Mouse (Mus musculus) layer of hippocampus, adult 9-10 months (tissue): ENCODE data around the gene Rchy1.

Experiments used
- DNase-seq: peaks from one replicate; pipeline ENCODE4 v3.0.0; 2022; ENCODE audit warnings: low spot score

Gene Rchy1

DNA sequence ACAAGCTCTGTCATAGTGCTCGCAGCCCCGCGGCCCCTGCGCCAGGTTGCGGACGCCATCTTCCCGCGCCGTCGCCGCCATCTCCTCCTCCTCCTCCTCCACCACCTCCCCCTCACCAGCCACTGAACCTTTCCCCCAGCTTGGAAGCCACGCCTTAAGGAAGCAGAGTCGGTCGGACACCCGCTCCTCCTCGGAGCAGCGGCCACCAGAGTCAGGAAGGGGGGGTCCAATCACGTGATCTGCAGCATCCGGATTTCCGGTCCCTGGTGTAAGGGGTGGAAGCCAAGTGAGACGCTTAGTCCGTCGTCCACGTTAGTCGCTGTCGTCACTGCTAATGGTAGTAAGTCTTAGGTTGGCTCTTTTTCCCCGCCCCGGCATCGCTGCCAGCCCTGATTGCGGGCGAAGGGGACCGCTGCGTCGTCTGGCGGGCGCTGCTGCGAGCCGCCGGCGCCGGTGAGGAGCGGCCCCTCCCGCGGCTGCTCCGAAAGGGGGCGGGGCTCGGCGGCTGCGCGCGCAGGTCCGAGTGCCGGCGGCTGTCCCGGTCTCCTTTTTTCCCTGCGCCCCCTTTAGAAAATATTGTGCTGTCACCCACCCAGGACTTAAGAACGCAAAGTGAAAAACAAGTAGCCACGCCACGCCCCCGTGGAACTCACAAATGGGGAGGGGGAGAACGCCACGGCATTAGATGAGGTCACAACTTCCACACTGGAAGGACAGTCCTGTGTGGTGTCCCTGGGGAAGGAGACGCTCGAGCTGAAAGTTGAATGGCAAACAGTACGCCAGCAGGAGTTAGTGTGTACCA is at the start of gene Rchy1:
Gene Rchy1, minus strand, starts transcription at position 430 of the 802 bp plus-strand sequence.
- DNase-seq = peak; percentile 62

DNA sequence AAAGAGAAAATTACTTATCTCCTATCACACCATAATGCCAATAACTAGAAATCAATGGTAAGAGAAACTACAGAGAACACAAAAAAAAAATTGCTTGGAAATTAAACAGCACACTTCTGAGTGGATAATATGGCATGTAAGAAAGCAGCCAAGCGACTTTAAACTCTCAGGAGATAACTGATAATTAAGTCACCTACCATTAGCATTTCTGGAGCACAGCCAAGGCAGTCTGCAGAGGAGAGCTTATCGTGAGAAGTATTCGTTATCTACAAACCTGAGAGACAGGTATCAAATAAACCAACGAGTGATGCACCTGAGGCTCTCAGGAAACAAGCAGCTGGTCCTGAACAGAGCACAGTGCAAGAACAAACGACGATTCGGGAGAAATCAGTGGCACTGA is 48.9 kb upstream of the Rchy1 start:
- DNase-seq = no peak

DNA sequence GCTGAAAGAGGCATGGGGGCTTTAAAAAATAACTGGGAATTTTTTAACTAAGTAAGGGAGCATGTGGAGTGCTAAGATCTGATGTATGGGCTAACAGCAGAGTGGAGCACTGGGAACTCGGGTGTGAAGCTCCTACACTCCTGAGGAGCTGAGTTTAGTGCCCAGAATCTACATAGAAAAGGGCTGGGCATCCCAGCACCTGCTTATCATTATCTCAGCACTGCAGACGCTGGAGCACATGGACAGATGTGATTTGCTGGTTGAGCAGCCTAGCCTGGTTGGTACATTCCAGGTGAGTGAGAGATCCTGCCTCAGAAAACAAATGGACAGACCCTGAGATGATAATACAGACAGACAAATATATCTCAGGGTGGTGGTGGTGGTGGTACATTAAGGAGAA is 47.0 kb upstream of the Rchy1 start:
- DNase-seq = no peak

DNA sequence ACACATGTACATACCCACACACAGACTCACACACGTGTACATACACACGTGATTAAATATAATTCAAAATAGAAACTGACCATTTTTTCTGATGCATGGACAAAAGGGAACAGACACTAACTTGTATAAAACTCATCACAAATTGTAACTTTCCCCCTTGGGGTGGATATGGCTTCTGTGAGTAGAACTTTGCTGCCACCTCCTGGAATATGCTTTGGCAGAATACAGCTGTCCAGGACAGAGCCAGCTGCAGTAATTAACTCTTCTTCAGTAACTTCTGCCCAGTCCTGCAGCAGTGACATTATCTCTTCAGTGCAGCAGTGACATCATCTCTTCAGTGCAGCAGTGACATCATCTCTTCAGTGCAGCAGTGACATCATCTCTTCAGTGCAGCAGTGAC is 40.1 kb upstream of the Rchy1 start:
- peak; percentile 9 for DNase-seq

DNA sequence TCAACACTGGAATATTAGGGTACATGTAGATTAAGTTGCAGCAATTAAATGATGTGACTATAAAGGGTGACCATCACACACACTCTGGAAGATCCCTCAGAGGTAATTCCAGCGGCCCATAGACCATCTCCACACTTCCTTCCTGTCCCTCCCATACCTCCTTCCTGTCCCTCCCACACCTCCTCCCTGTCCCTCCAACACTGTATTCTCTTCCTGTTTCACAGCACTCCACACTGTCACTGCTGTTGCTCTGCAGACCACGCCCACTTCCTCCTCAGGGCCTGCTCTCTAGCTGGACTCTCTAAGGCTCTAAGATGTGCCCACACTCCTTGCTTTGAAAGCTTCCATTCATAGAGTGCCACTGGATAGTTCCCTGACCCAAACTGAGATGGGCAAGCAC is 37.9 kb upstream of the Rchy1 start:
- no peak for DNase-seq

DNA sequence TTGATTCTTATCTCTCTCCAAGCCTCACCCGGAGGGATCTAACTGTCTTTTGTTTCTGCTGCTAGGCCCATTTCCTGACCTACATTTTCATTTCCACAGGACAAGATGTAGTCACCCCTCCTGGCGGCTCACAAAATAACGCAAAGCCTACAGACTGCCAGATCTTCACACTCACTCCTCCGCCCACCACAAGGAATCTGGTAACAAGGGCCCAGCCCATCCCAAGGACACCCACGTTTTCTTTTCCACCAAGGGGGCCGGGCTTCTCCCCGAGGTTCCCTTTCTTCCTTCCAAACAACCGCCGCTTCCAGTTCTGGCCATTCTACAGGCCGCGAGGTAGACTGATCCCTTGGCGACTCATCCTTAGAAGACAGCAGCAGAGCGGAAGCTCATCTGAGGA is 31.7 kb upstream of the Rchy1 start:
- no peak for DNase-seq

DNA sequence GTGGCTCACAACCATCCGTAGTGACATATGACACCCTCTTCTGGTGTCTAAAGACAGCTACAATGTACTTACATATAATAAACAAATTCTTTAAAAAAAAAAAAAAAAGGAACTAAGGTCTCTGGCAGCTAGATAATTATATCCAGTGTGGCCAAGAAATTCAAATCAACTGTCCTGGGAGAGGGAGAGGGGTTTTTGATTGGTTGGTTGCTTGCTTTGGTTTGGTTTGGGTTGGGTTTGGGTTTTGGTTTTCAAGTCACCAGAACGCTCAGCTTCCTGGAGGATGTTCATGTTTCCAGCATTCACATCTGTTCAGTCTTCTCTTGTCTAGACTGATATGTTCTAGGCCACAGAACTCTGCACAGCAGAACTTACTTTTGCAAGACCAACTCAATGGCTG is 30.2 kb upstream of the Rchy1 start:
- DNase-seq = no peak

DNA sequence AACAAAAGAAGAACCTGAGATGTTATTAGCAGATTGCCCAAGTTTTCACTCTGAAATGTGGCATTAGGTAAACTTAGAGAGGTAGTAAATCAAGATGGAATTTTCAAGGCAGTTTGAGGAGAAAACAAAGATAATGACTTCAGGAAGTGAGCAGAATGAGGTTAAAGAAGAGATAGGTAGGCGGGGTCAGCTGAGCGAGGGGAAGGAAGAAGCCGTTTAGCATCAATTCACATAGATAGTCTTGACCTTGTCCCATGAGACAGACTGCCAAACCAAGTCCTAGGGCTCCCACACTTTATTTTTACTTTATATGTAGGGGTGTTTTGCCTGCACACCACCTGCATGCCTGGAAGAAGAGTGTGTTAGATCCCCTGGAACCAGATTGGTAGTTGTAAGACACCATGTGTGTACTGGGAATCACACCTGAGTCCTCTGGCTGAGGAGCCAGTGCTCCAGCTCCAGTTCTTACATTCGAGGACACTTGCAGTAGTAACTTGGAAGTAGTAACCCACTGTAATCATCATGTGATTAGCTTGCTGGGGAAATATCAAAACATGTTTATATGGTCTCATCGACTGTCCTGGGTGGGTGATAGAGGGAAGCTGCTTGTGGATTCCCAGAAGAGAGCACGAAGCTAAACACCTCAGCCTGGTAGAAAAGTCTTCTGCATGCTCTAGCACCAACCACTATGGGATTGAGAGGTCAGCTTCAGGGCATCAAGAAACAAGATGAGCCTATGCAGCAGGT is 28.5 kb upstream of the Rchy1 start:
- no peak for DNase-seq

DNA sequence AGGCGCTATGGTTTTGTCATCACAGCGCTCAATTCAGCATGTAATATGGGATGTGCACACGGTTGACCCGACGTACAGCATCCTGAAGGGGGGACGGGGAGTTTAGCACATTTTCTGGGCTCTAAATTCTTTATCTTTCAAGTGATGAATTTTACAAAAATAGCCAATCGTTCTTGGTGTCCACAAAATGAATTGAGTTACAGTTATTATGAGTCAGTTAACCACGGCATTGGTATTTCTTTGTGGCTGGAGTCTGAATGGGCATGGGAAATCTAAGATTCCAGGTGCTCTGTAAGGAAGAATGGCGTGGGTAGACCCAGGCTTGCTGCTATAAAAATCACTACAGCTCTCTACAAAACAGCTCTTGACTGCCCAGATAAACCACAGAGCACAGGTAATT is 26.4 kb upstream of the Rchy1 start:
- DNase-seq = no peak

DNA sequence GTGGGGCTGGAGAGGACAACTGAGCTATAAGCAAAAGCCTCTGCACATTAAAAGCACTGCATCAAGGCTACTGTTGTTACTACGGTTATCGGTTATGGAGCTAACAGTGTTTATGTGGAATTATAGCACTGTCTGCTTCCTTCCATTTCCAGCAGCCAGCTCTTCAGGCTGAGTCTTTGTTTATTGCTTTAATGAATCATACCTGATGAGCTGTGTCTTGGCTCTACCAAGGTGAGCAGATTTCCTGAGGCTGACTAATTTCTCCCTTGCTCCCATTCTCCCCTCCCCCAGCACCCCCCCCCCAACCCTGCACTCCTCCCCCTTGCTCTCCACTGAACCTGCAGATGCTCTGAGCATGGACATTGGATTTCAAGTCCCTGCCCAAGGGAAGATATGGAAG is 24.9 kb upstream of the Rchy1 start:
- no peak for DNase-seq

DNA sequence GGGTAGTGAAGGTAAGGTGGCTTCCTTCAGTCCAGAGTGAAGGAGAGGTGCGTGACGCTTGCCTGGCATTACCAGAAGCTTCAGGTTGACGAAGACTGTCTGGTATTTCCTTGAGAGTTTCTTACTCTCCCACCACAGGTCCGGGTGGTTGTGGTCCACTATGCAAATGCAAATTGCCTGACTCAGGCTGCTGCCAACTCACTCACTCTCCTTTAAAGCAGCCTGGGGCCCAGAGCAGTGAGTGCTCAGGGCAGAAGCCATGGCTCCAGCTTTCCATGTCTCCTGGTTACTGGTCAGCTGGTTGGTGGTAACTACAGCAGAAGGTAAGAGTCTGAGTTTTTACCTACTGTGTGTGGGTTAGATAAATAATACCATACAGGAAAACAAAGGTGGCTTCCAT is 24.4 kb upstream of the Rchy1 start, which contains the start of gene Odaph:
Gene Odaph, plus strand, starts transcription at position 240 of the 400 bp plus-strand sequence.
- DNase-seq = no peak

DNA sequence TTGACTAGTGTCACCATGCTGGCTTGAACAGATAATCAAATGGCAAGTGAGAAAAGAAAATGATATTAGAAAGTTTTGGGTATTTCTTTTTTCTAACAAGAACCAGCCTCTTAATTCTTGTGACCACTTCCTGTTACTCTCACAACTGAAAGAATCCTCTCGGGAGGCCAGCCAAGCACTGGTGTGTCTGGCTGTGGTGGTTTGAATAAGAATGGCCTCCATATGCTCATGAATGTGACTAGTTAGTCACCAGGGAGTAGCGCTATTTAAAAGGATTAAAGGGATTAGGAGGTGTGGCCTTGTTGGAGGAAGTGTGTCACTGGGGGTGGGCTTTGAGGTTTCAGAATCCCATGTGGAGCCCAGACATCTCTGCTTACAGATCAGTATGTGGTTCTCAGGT is 22.9 kb upstream of the Rchy1 start:
- no peak for DNase-seq

DNA sequence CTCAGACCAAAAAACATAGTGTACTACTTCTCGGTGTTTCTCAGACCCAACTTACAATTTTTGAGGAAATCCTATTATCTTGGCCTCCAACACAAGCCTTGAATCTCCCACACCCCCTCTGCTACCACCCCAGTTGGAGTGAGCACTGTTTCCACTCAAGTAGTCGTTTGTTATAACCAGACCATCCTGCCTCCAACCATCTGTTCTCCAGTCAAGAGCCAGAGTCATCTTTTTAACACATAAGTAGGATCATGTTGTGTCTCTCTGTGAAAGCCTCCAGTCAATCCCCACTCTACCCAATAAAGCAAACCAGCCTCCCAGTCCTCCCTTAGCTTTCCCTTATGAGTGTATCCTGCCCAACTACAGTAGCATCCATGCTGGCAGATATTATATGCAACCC is 20.6 kb upstream of the Rchy1 start:
- no peak for DNase-seq

DNA sequence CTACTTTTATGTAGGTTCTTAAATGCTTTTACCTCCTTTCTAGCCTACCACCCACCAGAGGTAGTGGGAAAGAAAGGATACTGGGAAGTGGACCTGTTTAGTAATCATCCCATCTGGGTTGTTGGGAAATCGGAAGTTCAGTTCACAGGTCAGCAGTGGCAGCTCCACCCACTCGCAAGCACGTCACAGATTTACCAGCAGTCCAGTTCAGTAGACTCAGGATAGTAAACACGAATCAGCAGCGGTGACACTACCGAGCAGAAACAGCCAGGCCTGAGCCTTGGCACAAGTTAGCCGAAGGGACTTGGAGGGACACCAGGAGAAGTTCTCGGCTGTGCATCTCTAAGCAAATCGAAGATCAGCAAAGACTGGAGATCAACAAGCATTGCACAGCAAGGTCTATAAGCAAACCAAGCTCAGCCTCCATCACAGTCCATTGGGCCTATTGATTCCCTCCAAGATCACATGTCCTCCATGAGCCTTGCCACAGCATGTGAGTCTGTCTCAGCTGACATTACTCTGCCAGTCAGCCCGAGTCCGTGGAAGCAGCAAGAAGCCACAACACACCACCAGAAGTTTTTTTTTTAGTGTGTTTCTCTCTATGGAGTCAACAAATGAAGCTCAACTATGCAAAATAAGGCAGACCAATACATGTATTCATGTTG is 18.4 kb upstream of the Rchy1 start:
- no peak for DNase-seq

DNA sequence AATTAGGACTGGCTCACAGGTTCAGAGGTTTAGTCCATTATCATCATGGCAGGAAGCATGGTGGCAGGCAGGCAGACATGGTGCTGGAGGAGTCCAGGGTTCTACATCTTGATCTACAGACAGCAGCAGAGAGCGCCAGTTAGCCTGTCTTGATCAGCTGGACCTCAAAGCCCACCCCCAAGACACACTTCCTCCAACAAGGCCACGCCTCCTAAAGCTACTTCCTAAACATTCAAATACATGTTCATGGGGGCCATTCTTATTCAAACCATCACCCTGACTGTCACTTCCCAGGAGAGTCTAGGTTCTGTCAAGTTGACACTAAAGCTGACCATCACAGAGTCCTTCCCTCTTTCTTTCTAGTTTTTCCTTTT is 14.5 kb upstream of the Rchy1 start:
- DNase-seq = no peak

DNA sequence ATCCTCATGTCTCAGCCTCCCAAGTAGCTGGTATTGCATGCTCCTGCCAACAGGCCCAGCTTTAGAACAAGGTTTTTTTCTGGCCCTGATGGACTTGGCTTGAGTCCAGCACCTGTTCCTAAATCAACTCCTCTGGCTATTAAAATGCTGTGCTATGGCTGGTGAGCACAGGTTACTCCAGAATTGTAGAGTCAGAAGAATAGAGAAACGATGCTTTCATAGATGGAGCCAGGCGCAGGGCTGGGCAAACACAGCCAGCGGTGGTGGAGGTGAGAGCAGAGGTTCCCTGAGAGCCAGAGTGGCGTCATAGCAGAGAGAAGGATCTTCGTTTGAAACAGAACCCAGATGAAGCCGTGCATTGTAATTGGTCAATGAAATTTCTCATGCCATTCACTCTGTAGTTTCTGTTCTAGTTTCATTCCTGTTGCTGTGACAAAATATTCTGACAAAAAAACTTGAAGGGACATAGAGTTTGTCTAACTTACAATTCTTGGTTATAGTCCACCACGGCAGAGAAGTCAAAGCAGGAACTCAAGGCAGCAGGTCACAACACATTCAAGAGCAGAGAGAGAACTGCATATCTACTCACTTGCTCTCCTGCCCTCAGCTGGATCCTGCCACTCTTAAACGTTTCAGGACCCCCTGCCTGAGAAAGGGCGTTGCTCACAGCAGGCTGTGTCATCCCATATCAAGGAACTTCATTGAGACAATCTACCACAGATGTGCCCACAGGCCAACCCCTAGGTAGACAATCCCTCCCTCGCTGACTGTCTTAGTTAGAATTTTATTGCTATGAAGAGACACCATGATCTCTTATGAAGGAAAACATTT is 13.9 kb upstream of the Rchy1 start:
- DNase-seq = no peak

DNA sequence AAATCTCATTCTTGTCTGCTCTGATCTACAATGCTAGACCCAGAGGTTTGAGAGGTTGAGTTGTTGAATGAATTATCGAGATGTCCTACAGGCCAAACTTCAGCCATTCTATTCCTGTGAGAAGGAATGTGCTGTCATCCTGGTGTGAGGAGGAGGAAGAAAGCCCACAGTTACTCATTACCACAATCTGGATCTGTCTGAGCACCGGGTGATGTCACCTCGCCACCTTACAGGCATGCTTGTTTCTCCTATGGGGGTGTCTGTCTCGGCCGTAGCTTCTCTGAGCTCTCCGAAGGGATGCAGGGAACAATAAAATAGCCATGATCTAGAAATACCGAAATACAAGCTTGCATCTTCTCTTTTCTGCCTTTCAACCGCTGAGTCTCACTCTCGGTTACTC is 12.9 kb upstream of the Rchy1 start:
- no peak for DNase-seq

DNA sequence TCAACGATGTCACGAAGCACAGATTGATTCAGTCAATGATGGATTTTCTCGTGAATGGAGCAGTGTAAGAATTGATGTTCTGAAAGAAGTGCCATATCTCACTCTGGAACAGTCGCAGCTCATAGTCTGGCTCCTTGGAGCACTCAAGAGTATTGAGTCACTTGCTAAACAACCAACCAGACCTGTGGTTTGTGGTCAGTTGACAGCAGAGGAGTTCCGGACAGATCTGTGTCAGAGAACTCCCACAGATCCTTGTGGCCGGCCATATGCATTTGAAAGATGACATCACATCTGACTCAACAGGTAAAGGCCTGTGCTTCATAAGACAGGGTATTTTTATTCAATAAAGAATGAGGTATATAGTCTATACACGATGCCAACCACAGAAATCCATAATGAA is 11.1 kb upstream of the Rchy1 start:
- DNase-seq = no peak

DNA sequence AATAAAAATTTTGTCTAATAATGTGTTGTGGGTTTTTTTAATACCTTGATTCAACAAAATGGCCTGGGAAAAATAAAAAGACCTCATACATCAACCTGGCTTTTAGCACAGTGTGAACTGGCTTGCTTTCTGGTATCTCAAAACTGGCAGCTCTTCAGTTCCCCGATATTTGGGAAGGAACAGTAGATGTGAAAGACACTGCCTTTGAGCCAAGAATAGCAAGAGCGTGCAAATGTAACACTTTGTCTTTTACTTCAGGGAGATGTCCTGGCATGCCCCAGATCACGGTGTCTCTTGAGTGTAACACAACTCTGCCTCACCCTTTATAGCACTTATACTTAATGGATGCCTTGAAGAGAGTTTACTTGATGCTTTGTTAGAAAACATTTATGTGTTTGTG is 9.2 kb upstream of the Rchy1 start:
- DNase-seq = no peak

DNA sequence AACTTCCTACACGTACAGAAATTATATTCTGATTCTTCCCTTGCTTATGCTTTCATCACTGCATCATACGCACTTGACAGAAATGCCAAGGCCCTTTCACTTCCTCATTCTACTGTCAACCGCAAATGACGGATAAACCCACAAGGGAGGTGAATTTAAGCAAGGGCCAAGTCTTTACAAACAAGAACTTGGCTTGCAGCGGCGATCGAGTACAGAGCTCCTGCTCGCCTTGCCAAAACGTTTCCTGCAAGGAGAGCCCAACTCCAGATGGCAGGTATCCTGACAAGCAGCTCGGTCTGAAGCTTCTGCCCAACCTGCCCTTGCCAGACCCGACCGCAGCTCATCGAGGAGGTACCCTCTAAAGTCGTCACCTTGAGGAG is 619 bp downstream of the Rchy1 start:
- peak; percentile 30 for DNase-seq

DNA sequence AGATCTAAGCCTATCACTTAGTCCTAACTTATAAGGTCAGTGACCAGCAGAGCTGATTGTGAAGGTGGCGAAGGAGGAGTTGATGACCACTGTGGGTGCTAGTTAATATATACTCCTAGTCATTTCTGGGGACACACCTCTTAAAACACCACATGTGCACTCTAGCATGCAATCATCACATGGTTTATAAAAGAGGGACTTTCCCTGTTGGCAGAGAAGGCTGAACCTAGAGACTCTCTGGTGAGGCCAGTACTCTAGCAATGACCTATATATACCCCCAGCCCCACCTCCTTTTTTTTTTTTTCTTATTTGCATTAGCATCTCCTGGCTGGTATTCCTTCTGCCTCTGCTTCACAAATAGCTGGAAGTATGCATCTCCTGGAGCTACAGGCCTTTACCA is 1.5 kb downstream of the Rchy1 start:
- DNase-seq = no peak

DNA sequence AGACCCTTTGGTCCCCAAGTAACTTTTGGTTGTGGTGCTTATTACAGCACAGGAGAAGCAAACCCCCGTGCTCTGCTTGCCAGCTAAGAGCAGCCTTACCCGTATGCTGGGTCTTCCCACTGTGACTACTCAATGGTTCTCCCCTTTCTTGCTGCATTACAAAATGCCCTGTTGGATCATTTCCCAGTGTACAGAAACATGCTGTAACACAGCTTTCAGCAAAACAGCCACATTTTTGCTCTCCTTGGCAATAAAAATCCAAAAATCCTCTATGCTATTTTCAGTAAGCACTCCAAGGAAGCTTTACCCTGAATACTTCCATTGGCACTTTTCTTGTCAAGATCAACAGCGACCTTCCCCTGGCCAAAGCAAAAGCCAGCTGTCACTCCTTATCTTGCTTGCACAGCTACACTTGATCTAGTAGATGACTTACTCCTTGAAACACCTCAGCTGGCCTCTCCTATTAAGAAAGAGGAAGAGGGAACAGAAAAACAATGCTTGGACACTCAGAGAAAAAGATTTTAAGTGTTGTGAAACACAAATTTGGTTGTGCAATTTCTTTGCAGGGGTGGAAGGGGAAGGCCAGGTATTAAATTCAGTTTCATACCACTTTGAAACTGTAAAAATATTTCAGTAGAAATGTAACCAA is 2.1 kb downstream of the Rchy1 start:
- peak; percentile 16 for DNase-seq
